Mouse (Mus musculus): ENCODE data around the gene Mfn2. TPM values are rescaled to one million over a fixed set of nuclear protein-coding genes. Genes with fewer than 3 reads are reported as not detected.

Gene Mfn2
- total and polyA plus RNA-seq, 2 experiments from 2014 or later: 86.1 to 86.8 TPM

- Histone ChIP-seq H3K27ac (no peak overlapping the region), H3K4me1 (ENCODE audit: insufficient read depth, low read length) (peaks cover 10% of the 10 kb centered on the region; the same call in 1 of the 2 replicates), H3K9ac (replicated peaks; ENCODE audit: low read length) (no peak overlapping the region), H3K27me3 (ENCODE audit: insufficient read depth, low read length) (no peaks in the 10 kb centered on the region), H3K9me3 (ENCODE audit: low read length) (no peaks in the 10 kb centered on the region), H3K4me2 (ENCODE audit: low read depth, low read length) (0 out of 2 replicates have a peak overlapping the region, but pooled peaks have one; percentile 72), H3K36me3 (ENCODE audit: insufficient read depth, low read length) (peaks cover 28% of the 10 kb centered on the region), H3K4me3 (ENCODE audit: low read length) (no peak overlapping the region)
- 91% methylated on average over 12 of the region's 12 CpGs for WGBS
- ATAC-seq (no peak), DNase-seq (ENCODE audit: low spot score) (no peak)
- TF ChIP-seq CTCF (IDR thresholded peaks at IDR 0.05; ENCODE audit: low read depth): no peak
Observed at GRCm38 (mm10) chr4:147902906-147903500, 1.5 kb downstream of the Mfn2 start.

DNA sequence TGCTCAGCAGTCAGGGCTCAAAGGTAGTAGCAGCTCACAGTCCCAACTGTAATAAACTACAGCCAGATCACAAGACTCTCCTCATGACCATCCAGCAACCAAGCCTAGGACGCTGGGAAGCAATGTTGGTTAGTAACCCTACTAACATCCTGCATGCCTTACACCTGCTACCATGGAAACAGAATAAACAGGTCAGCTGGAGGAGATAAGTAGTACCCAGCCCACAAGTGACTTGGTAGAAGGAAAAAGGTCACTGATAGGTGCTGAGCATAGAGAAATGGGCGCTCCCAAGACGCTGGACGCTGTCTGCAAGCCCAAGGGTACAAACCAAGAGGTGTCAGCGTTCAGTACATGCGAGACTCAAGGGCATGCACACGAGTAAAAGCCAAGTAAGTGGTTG lies 4.1 kb downstream of the Mfn2 start:
- ATAC-seq (no peak), DNase-seq (ENCODE audit: low spot score) (no peak)
- Histone ChIP-seq H3K4me2 (ENCODE audit: low read depth, low read length) (no peak overlapping the region), H3K9ac (replicated peaks; ENCODE audit: low read length) (no peak overlapping the region), H3K27me3 (ENCODE audit: insufficient read depth, low read length) (no peaks in the 10 kb centered on the region), H3K9me3 (ENCODE audit: low read length) (no peaks in the 10 kb centered on the region), H3K4me1 (ENCODE audit: insufficient read depth, low read length) (peaks cover 10% of the 10 kb centered on the region; the same call in 1 of the 2 replicates), H3K36me3 (ENCODE audit: insufficient read depth, low read length) (peaks cover 53% of the 10 kb centered on the region), H3K27ac (no peak overlapping the region), H3K4me3 (ENCODE audit: low read length) (no peak overlapping the region)
- TF ChIP-seq CTCF (IDR thresholded peaks at IDR 0.05; ENCODE audit: low read depth): no peak
- 90% methylated on average over 7 of the region's 7 CpGs for WGBS

DNA sequence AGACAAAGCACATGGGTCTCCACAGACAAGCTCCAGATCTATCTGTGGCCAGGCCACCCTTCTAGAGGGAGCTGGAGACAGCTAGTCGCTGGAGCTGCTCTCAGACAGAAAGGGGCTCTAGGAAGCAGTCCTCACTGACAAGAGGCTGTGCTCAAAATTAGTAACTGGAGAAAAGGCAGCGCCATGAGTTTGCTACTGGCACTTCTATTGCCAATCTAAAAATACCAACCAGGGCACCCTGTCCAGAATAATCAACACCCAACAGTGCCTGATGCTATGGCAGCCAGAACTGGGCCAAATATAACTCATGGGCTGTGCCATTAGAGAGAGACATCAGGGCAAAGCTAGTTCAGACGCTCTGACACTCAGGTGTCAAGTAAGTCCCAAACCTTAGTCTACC lies 7.2 kb downstream of the Mfn2 start:
- WGBS: 89% methylated on average over 3 of the region's 3 CpGs
- no peak overlapping the region for H3K27ac ChIP-seq
- DNase-seq (ENCODE audit: low spot score) (no peak), ATAC-seq (no peak)
- H3K9ac ChIP-seq (replicated peaks; ENCODE audit: low read length): no peak overlapping the region
- H3K4me1 ChIP-seq (ENCODE audit: insufficient read depth, low read length): no peaks in the 10 kb centered on the region
- peaks cover 64% of the 10 kb centered on the region for H3K36me3 ChIP-seq (ENCODE audit: insufficient read depth, low read length)
- no peaks in the 10 kb centered on the region for H3K9me3 ChIP-seq (ENCODE audit: low read length)
- H3K4me3 ChIP-seq (ENCODE audit: low read length): no peak overlapping the region
- no peak for TF ChIP-seq CTCF (IDR thresholded peaks at IDR 0.05; ENCODE audit: low read depth)
- H3K4me2 ChIP-seq (ENCODE audit: low read depth, low read length): no peak overlapping the region
- no peaks in the 10 kb centered on the region for H3K27me3 ChIP-seq (ENCODE audit: insufficient read depth, low read length)

DNA sequence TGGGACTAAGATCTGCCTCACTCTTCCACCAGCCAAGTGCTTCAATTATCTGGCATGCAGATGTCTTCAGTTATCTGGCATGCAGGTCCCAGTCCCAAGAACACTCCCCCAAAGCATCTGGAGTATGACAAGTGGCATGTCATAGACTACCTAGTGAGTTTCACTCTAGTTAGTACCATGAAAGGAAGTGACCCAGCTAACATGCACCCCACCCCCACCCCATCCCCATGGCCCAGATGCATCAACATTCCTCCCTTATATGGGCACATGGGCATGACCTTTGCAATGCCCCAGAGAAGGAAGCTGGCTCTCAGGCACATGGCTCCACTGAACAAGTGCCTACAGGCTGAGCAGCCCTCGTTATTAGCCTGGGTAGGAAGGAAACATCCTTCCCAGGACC lies 8.1 kb downstream of the Mfn2 start:
- Histone ChIP-seq H3K9ac (replicated peaks; ENCODE audit: low read length) (no peak overlapping the region), H3K4me2 (ENCODE audit: low read depth, low read length) (no peak overlapping the region), H3K4me3 (ENCODE audit: low read length) (no peak overlapping the region), H3K27me3 (ENCODE audit: insufficient read depth, low read length) (no peaks in the 10 kb centered on the region), H3K4me1 (ENCODE audit: insufficient read depth, low read length) (no peaks in the 10 kb centered on the region), H3K36me3 (ENCODE audit: insufficient read depth, low read length) (peaks cover 65% of the 10 kb centered on the region), H3K9me3 (ENCODE audit: low read length) (no peaks in the 10 kb centered on the region), H3K27ac (no peak overlapping the region)
- WGBS: 70% methylated on average over 1 of the region's 1 CpGs
- DNase-seq (ENCODE audit: low spot score) (no peak), ATAC-seq (no peak)
- no peak for TF ChIP-seq CTCF (IDR thresholded peaks at IDR 0.05; ENCODE audit: low read depth)

GRCm38 (mm10) chr4:147895815-147896330 lies 8.6 kb downstream of the Mfn2 start:
- 96% methylated on average over 4 of the region's 4 CpGs for WGBS
- no peak for ATAC-seq
- H3K9ac ChIP-seq (replicated peaks; ENCODE audit: low read length): no peak overlapping the region
- no peaks in the 10 kb centered on the region for H3K4me1 ChIP-seq (ENCODE audit: insufficient read depth, low read length)
- H3K36me3 ChIP-seq (ENCODE audit: insufficient read depth, low read length): peaks cover 68% of the 10 kb centered on the region
- H3K4me3 ChIP-seq (ENCODE audit: low read length): no peak overlapping the region
- no peaks in the 10 kb centered on the region for H3K27me3 ChIP-seq (ENCODE audit: insufficient read depth, low read length)
- no peak overlapping the region for H3K4me2 ChIP-seq (ENCODE audit: low read depth, low read length)
- no peak overlapping the region for H3K27ac ChIP-seq
- DNase-seq (ENCODE audit: low spot score): no peak
- TF ChIP-seq CTCF (IDR thresholded peaks at IDR 0.05; ENCODE audit: low read depth): no peak
- no peaks in the 10 kb centered on the region for H3K9me3 ChIP-seq (ENCODE audit: low read length)

DNA sequence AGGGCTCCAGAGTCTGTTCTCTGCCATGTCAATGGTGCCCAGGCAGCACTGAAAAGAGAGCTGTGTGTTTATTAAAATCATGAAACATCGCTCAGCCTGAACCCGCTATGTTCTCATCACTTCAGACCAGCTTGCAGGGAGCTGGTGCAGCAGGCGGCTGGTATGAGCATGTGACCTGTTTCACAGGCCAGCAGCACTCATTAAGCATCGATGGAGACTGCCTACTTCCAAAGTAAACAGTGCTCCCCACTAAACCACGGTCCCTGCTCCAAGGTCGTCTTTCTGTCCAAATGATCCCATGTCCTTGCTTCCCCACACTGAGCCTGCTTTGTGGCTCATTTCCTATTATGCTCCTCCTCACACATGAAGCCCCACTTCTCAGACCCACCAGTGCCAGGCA lies 14.2 kb downstream of the Mfn2 start:
- Histone ChIP-seq H3K4me1 (ENCODE audit: insufficient read depth, low read length) (no peaks in the 10 kb centered on the region), H3K9ac (replicated peaks; ENCODE audit: low read length) (no peak overlapping the region), H3K4me2 (ENCODE audit: low read depth, low read length) (no peak overlapping the region), H3K27me3 (ENCODE audit: insufficient read depth, low read length) (no peaks in the 10 kb centered on the region), H3K27ac (no peak overlapping the region), H3K4me3 (ENCODE audit: low read length) (no peak overlapping the region), H3K36me3 (ENCODE audit: insufficient read depth, low read length) (peaks cover 65% of the 10 kb centered on the region), H3K9me3 (ENCODE audit: low read length) (no peaks in the 10 kb centered on the region)
- DNase-seq (ENCODE audit: low spot score): no peak
- no peak for ATAC-seq
- 91% methylated on average over 6 of the region's 6 CpGs for WGBS
- no peak for TF ChIP-seq CTCF (IDR thresholded peaks at IDR 0.05; ENCODE audit: low read depth)

GRCm38 (mm10) chr4:147888237-147888636 lies 16.3 kb downstream of the Mfn2 start:
- ATAC-seq (no peak), DNase-seq (ENCODE audit: low spot score) (no peak)
- TF ChIP-seq CTCF (IDR thresholded peaks at IDR 0.05; ENCODE audit: low read depth): no peak
- H3K4me2 ChIP-seq (ENCODE audit: low read depth, low read length): no peak overlapping the region
- 82% methylated on average over 4 of the region's 4 CpGs for WGBS
- no peaks in the 10 kb centered on the region for H3K4me1 ChIP-seq (ENCODE audit: insufficient read depth, low read length)
- no peak overlapping the region for H3K9ac ChIP-seq (replicated peaks; ENCODE audit: low read length)
- no peak overlapping the region for H3K4me3 ChIP-seq (ENCODE audit: low read length)
- H3K9me3 ChIP-seq (ENCODE audit: low read length): no peaks in the 10 kb centered on the region
- H3K27me3 ChIP-seq (ENCODE audit: insufficient read depth, low read length): no peaks in the 10 kb centered on the region
- peaks cover 75% of the 10 kb centered on the region for H3K36me3 ChIP-seq (ENCODE audit: insufficient read depth, low read length)
- H3K27ac ChIP-seq: no peak overlapping the region
